Mouse (Mus musculus) heart, embryonic 13.5 days (tissue): ENCODE results near the gene Olfr963. TPM values are rescaled to one million over a fixed set of nuclear protein-coding genes. Genes with fewer than 3 reads are reported as not detected.
"Not testable (repeated sequence)": the region's sequence is repeated elsewhere in the genome, so short reads cannot be mapped to it uniquely, and the experiment has no call there.

ENCODE experiments used
- ATAC-seq: fragments of 200-750 bp; cut with Nextera tagmentation; 2 replicates; pipeline ENCODE4 v1.8.0; 2017; ENCODE audit warnings: moderate TSS enrichment; ENCODE audit not compliant: insufficient number of reproducible peaks, low FRiP score, low TSS enrichment; ENCODE audit errors: extremely low read depth
- H3K27ac ChIP-seq: fragments of 300-500 bp; sonication (generic); replicated peaks from 2 replicates; pipeline ENCODE4 v1.5.1; 2015; ENCODE audit warnings: moderate library complexity, mild to moderate bottlenecking, inconsistent platforms
- H3K27me3 ChIP-seq: fragments of 300-500 bp; sonication (generic); replicated peaks from 2 replicates; pipeline ENCODE4 v1.6.1; 2015; ENCODE audit warnings: mild to moderate bottlenecking, inconsistent platforms
- H3K36me3 ChIP-seq: fragments of 300-500 bp; sonication (generic); 2 replicates; pipeline ENCODE4 v1.6.1; 2015; ENCODE audit warnings: mild to moderate bottlenecking, inconsistent platforms
- H3K4me1 ChIP-seq: fragments of 300-500 bp; sonication (generic); 2 replicates; pipeline ENCODE4 v1.6.1; 2015; ENCODE audit warnings: inconsistent platforms
- H3K4me2 ChIP-seq: fragments of 300-500 bp; sonication (generic); 2 replicates; pipeline ENCODE4 v1.6.1; 2015; ENCODE audit warnings: inconsistent platforms, mild to moderate bottlenecking, moderate library complexity
- H3K4me3 ChIP-seq: fragments of 300-500 bp; sonication (generic); 2 replicates; pipeline ENCODE4 v1.5.1; 2015; ENCODE audit warnings: moderate library complexity, mild to moderate bottlenecking, inconsistent platforms
- H3K9ac ChIP-seq: fragments of 300-500 bp; sonication (generic); 2 replicates; pipeline ENCODE4 v1.6.1; 2015; ENCODE audit warnings: inconsistent platforms, mild to moderate bottlenecking, moderate library complexity
- H3K9me3 ChIP-seq: fragments of 300-500 bp; sonication (generic); 2 replicates; pipeline ENCODE4 v1.6.1; 2016; ENCODE audit warnings: inconsistent platforms
- WGBS: fragments of 180-500 bp; shearing (Covaris S2); methylation state at CpG from one replicate; pipeline ENCODE4 v1.1.7; 2015; ENCODE audit warnings: mixed read lengths; 5-methylcytosine and 5-hydroxymethylcytosine counted together
- polyA plus RNA-seq: library from polyadenylated mRNA; unstranded; fragments of >200 nt; fragmentation: Nextera tagmentation; extraction: Ambion mirVana; gene quantifications from 2 replicates; pipeline ENCODE4 v1.2.1, GENCODE M21; 2015

Olfr963 gene
- polyA plus RNA-seq, 1 experiment from 2014 or later, result not detected

- Histone ChIP-seq H3K9me3 (no peaks in the 10 kb centered on the region), H3K27ac (no peak overlapping the region), H3K4me1 (no peaks in the 10 kb centered on the region), H3K9ac (no peak overlapping the region), H3K36me3 (no peaks in the 10 kb centered on the region), H3K27me3 (no peaks in the 10 kb centered on the region), H3K4me3 (no peak overlapping the region), H3K4me2 (no peak overlapping the region)
- WGBS, result 52% methylated on average over 2 of the region's 2 CpGs
- no peak for ATAC-seq
Measured at GRCm38 (mm10) chr9:39679280-39679679, 12.3 kb downstream of the Olfr963 start.

- not testable (repeated sequence) for H3K9ac ChIP-seq, H3K4me3 ChIP-seq, H3K27me3 ChIP-seq, H3K27ac ChIP-seq, ATAC-seq, H3K4me1 ChIP-seq, H3K9me3 ChIP-seq, H3K36me3 ChIP-seq, H3K4me2 ChIP-seq
- WGBS, result 81% methylated on average over 8 of the region's 8 CpGs
Measured at GRCm38 (mm10) chr9:39701123-39701522, 34.1 kb downstream of the Olfr963 start.

- no peak for ATAC-seq
Measured at GRCm38 (mm10) chr9:39707017-39707416, 40.0 kb downstream of the Olfr963 start, which contains the start of gene Olfr149. TSS of gene Olfr149 (minus strand) at chr9:39707117.

GRCm38 (mm10) chr9:39708958-39709357, 42.0 kb downstream of the Olfr963 start:
- H3K9me3 ChIP-seq, result no peaks in the 10 kb centered on the region
- H3K27ac ChIP-seq, result no peak overlapping the region; the same call in 1 of the 2 replicates
- H3K27me3 ChIP-seq, result no peaks in the 10 kb centered on the region
- 0 out of 2 replicates have a peak, but pooled peaks cover 4% of the 10 kb centered on the region for H3K4me1 ChIP-seq
- H3K9ac ChIP-seq, result no peak overlapping the region
- no peak for ATAC-seq
- H3K4me2 ChIP-seq, result no peak overlapping the region
- no peaks in the 10 kb centered on the region for H3K36me3 ChIP-seq
- 44% methylated on average over 3 of the region's 3 CpGs for WGBS
- no peak overlapping the region for H3K4me3 ChIP-seq

More at GRCm38 (mm10) chr9:39707017-39707416, 40.0 kb downstream of the Olfr963 start, which contains the start of gene Olfr149:
- Histone ChIP-seq H3K4me1 (0 out of 2 replicates have a peak, but pooled peaks cover 4% of the 10 kb centered on the region), H3K36me3 (no peaks in the 10 kb centered on the region), H3K9ac (no peak within 1 kb of the TSS), H3K27me3 (no peaks in the 10 kb centered on the region), H3K4me2 (no peak within 1 kb of the TSS), H3K4me3 (no peak within 1 kb of the TSS), H3K27ac (no peak within 1 kb of the TSS), H3K9me3 (no peaks in the 10 kb centered on the region)

- Histone ChIP-seq H3K27me3 (no peaks in the 10 kb centered on the region), H3K4me2 (no peak within 1 kb of the TSS), H3K9me3 (no peaks in the 10 kb centered on the region), H3K36me3 (no peaks in the 10 kb centered on the region), H3K27ac (no peak within 1 kb of the TSS), H3K4me3 (no peak within 1 kb of the TSS), H3K4me1 (0 out of 2 replicates have a peak, but pooled peaks cover 4% of the 10 kb centered on the region), H3K9ac (no peak within 1 kb of the TSS)
- ATAC-seq, result no peak
Measured at GRCm38 (mm10) chr9:39711053-39711452, 44.0 kb downstream of the Olfr963 start, which contains the start of gene Olfr965. TSS of gene Olfr965 (plus strand) at chr9:39711353.

Other genes with a start within 250 kb of the Olfr963 start
- gene Olfr952, start 240.1 kb upstream of the Olfr963 start, polyA plus RNA-seq, result not detected in 2 replicates
- not detected in 2 replicates for gene Olfr954, start 210.5 kb upstream of the Olfr963 start, polyA plus RNA-seq
- not detected in 2 replicates for gene Olfr955, start 195.3 kb upstream of the Olfr963 start, polyA plus RNA-seq
- gene Olfr44, start 173.2 kb upstream of the Olfr963 start, polyA plus RNA-seq, result not detected in 2 replicates
- not detected in 2 replicates for gene Olfr957, start 151.4 kb upstream of the Olfr963 start, polyA plus RNA-seq
- not detected in 2 replicates for gene Olfr958, start 113.2 kb upstream of the Olfr963 start, polyA plus RNA-seq
- gene Olfr959, start 91.6 kb upstream of the Olfr963 start, polyA plus RNA-seq, result not detected in 2 replicates
- 10.3 and 10.8 TPM in 2 replicates for gene AW551984, start 62.8 kb upstream of the Olfr963 start, polyA plus RNA-seq
- gene Olfr148, start 56.5 kb upstream of the Olfr963 start, polyA plus RNA-seq, result not detected in 2 replicates
- not detected in 2 replicates for gene Olfr960, start 45.8 kb upstream of the Olfr963 start, polyA plus RNA-seq
- gene Olfr961, start 22.1 kb upstream of the Olfr963 start, polyA plus RNA-seq, result not detected in 2 replicates
- gene Olfr149, start 39.9 kb downstream of the Olfr963 start, polyA plus RNA-seq, result not detected in 2 replicates
- not detected in 2 replicates for gene Olfr965, start 44.1 kb downstream of the Olfr963 start, polyA plus RNA-seq
- not detected in 2 replicates for gene Olfr150, start 63.8 kb downstream of the Olfr963 start, polyA plus RNA-seq
- gene Olfr967, start 79.0 kb downstream of the Olfr963 start, polyA plus RNA-seq, result not detected in 2 replicates
- not detected in 2 replicates for gene Olfr968, start 116.0 kb downstream of the Olfr963 start, polyA plus RNA-seq
- not detected in 2 replicates for gene Olfr969, start 123.7 kb downstream of the Olfr963 start, polyA plus RNA-seq
- not detected in 2 replicates for gene Olfr970, start 141.7 kb downstream of the Olfr963 start, polyA plus RNA-seq
- not detected in 2 replicates for gene Olfr971, start 169.7 kb downstream of the Olfr963 start, polyA plus RNA-seq
- gene Olfr972, start 199.2 kb downstream of the Olfr963 start, polyA plus RNA-seq, result not detected in 2 replicates
- not detected in 2 replicates for gene Olfr229, start 240.1 kb downstream of the Olfr963 start, polyA plus RNA-seq